Mouse (Mus musculus): ENCODE measurements at regions not wholly inside any gene's neighbourhood (a gene's known extent, or its start where the extent isn't known, plus 50 kb on each side); places are given as distances from the start of the nearest gene placed in this dataset.

GRCm38 (mm10) chr6:144890914-144891313 lies 109.1 kb upstream of the Sox5 start:
- in situ Hi-C loops (cut with MboI; ENCODE audit: low pct_unique_long_range_greater_than_20kb in 1 of 2, low sequenced_read_pairs in 2 of 2, unreplicated experiment in 1 of 2), result no loop called here

GRCm38 (mm10) chr6:144890166-144890565 lies 108.4 kb upstream of the Sox5 start:
- in situ Hi-C loops (cut with MboI; ENCODE audit: low pct_unique_long_range_greater_than_20kb in 1 of 2, low sequenced_read_pairs in 2 of 2, unreplicated experiment in 1 of 2), result no loop called here

GRCm38 (mm10) chr6:144883117-144883516 lies 101.3 kb upstream of the Sox5 start:
- in situ Hi-C loops (cut with MboI; ENCODE audit: low pct_unique_long_range_greater_than_20kb in 1 of 2, low sequenced_read_pairs in 2 of 2, unreplicated experiment in 1 of 2), result no loop called here

- in situ Hi-C loops (cut with MboI; ENCODE audit: low pct_unique_long_range_greater_than_20kb in 1 of 2, low sequenced_read_pairs in 2 of 2, unreplicated experiment in 1 of 2), result no loop called here
These were observed 98.3 kb upstream of the Sox5 start for GRCm38 (mm10) chr6:144880098-144880497.

GRCm38 (mm10) chr6:144876758-144877157 lies 95.0 kb upstream of the Sox5 start:
- in situ Hi-C loops (cut with MboI; ENCODE audit: low pct_unique_long_range_greater_than_20kb in 1 of 2, low sequenced_read_pairs in 2 of 2, unreplicated experiment in 1 of 2), result no loop called here

- in situ Hi-C loops (cut with MboI; ENCODE audit: low pct_unique_long_range_greater_than_20kb in 1 of 2, low sequenced_read_pairs in 2 of 2, unreplicated experiment in 1 of 2), result no loop called here
These were observed 94.1 kb upstream of the Sox5 start for GRCm38 (mm10) chr6:144875862-144876261.

- in situ Hi-C loops (cut with MboI; ENCODE audit: low pct_unique_long_range_greater_than_20kb in 1 of 2, low sequenced_read_pairs in 2 of 2, unreplicated experiment in 1 of 2), result no loop called here
These were observed 92.5 kb upstream of the Sox5 start for GRCm38 (mm10) chr6:144874251-144874650.

GRCm38 (mm10) chr6:144870949-144871348 lies 89.2 kb upstream of the Sox5 start:
- in situ Hi-C loops (cut with MboI; ENCODE audit: low pct_unique_long_range_greater_than_20kb in 1 of 2, low sequenced_read_pairs in 2 of 2, unreplicated experiment in 1 of 2), result no loop called here

GRCm38 (mm10) chr6:144867333-144867732 lies 85.6 kb upstream of the Sox5 start:
- in situ Hi-C loops (cut with MboI; ENCODE audit: low pct_unique_long_range_greater_than_20kb in 1 of 2, low sequenced_read_pairs in 2 of 2, unreplicated experiment in 1 of 2), result no loop called here

GRCm38 (mm10) chr6:144864026-144864425 lies 82.2 kb upstream of the Sox5 start:
- in situ Hi-C loops (cut with MboI; ENCODE audit: low pct_unique_long_range_greater_than_20kb in 1 of 2, low sequenced_read_pairs in 2 of 2, unreplicated experiment in 1 of 2), result no loop called here

GRCm38 (mm10) chr6:144863430-144863994 lies 81.7 kb upstream of the Sox5 start:
- in situ Hi-C loops (cut with MboI; ENCODE audit: low pct_unique_long_range_greater_than_20kb in 1 of 2, low sequenced_read_pairs in 2 of 2, unreplicated experiment in 1 of 2), result no loop called here

- in situ Hi-C loops (cut with MboI; ENCODE audit: low pct_unique_long_range_greater_than_20kb in 1 of 2, low sequenced_read_pairs in 2 of 2, unreplicated experiment in 1 of 2), result no loop called here
These were observed 59.7 kb upstream of the Sox5 start for GRCm38 (mm10) chr6:144841510-144841909.

- in situ Hi-C loops (cut with MboI; ENCODE audit: low pct_unique_long_range_greater_than_20kb in 1 of 2, low sequenced_read_pairs in 2 of 2, unreplicated experiment in 1 of 2), result no loop called here
These were observed 57.6 kb upstream of the Sox5 start for GRCm38 (mm10) chr6:144839383-144839782.

GRCm38 (mm10) chr6:144834323-144835183 lies 52.8 kb upstream of the Sox5 start:
- in situ Hi-C loops (cut with MboI; ENCODE audit: low pct_unique_long_range_greater_than_20kb in 1 of 2, low sequenced_read_pairs in 2 of 2, unreplicated experiment in 1 of 2), result no loop called here

All from mouse embryonic stem cell (cell line).